Mouse (Mus musculus) gastrocnemius, postnatal 4 days (tissue): Measurements from ENCODE around the gene Sde2. TPM values are rescaled to one million over a fixed set of nuclear protein-coding genes. Genes with fewer than 3 reads are reported as not detected.

Source experiments
- DNase-seq, 2 experiments: peaks; one replicate each; pipeline ENCODE4 v3.0.0; 2021 to 2022; ENCODE audit warnings: low spot score in 2 of 2, mixed read lengths in 2 of 2
- total RNA-seq, 2 experiments: library from RNA; stranded (reverse); gene quantifications; 2 replicates each; pipeline ENCODE4 v1.2.3; 2021

Sde2 gene
- total RNA-seq, 2 experiments from 2014 or later: 18.5 to 20.0 TPM

DNA sequence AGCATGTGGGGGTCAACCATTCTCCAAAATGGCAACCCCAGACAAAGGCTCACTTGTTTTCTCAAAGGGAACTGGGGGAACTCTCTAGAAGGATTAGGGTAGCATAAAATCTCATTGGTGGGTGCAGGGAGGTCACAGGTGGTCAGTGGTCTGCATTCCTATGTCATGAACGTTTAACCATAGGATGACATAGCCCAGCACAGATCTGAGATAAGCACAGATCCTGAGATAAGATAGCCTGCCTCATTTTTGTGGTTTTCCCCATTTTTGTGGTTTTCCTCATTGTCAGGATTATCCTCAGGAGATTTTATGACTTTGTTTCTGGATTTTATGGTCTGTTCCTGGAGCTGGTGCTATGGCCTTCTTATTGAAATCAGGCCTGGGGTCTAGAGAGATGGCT, 66.1 kb downstream of the Sde2 start:
- DNase-seq: no peak

Other genes with a start within 250 kb of the Sde2 start
- gene Lin9, start 210.0 kb upstream of the Sde2 start, total RNA-seq: 1 to 10 TPM; 7.8 to 8.6 TPM
- gene Mixl1, start 154.1 kb upstream of the Sde2 start, total RNA-seq: not detected
- 10 to 100 TPM; 36.1 to 36.9 TPM for gene Acbd3, start 125.1 kb upstream of the Sde2 start, total RNA-seq
- gene H3f3a, start 37.2 kb upstream of the Sde2 start, total RNA-seq: 100 to 1,000 TPM; 776 to 797 TPM
- not detected for gene Lefty2, start 42.0 kb downstream of the Sde2 start, total RNA-seq
- gene Pycr2, start 53.2 kb downstream of the Sde2 start, total RNA-seq: 10 to 100 TPM; 24.1 to 27.0 TPM
- gene Lefty1, start 83.9 kb downstream of the Sde2 start, total RNA-seq: 1 to 10 TPM in 1 of 2 experiments, under 1 TPM in 1; 0.96 to 1.5 TPM
- 10 to 100 TPM; 15.3 to 17.3 TPM for gene Tmem63a, start 91.2 kb downstream of the Sde2 start, total RNA-seq
- gene Ephx1, start 169.8 kb downstream of the Sde2 start, total RNA-seq: 10 to 100 TPM; 29.3 to 31.4 TPM
- not detected for gene 9130409I23Rik, start 200.1 kb downstream of the Sde2 start, total RNA-seq